Mouse (Mus musculus) embryonic facial prominence, embryonic 10.5 days (tissue): Measurements from ENCODE around the gene Exosc10. TPM values are rescaled to one million over a fixed set of nuclear protein-coding genes. Genes with fewer than 3 reads are reported as not detected.
A peak's percentile ranks its signal among the peaks of the same experiment; 100 is the strongest.

Experiments used
- DNase-seq: peaks from one replicate; pipeline ENCODE4 v3.0.0-alpha.2; 2017; ENCODE audit warnings: low spot score
- H3K27ac ChIP-seq: fragments of 300-500 bp; sonication (generic); replicated peaks from 2 replicates; pipeline ENCODE4 v1.5.1; 2016; ENCODE audit warnings: mild to moderate bottlenecking
- H3K27me3 ChIP-seq: fragments of 300-500 bp; sonication (generic); replicated peaks from 2 replicates; pipeline ENCODE4 v1.6.1; 2016; ENCODE audit warnings: low read depth, mild to moderate bottlenecking; ENCODE audit not compliant: poor library complexity, severe bottlenecking
- H3K36me3 ChIP-seq: fragments of 300-500 bp; sonication (generic); replicated peaks from 2 replicates; pipeline ENCODE4 v1.6.1; 2016; ENCODE audit warnings: mild to moderate bottlenecking, moderate library complexity
- H3K4me1 ChIP-seq: fragments of 300-500 bp; sonication (generic); 2 replicates; pipeline ENCODE4 v1.6.1; 2016
- H3K4me3 ChIP-seq: fragments of 300-500 bp; sonication (generic); 2 replicates; pipeline ENCODE4 v1.5.1; 2016; ENCODE audit warnings: mild to moderate bottlenecking, moderate library complexity
- H3K9me3 ChIP-seq: fragments of 300-500 bp; sonication (generic); 2 replicates; pipeline ENCODE4 v1.6.1; 2016; ENCODE audit warnings: mild to moderate bottlenecking
- WGBS: fragments of 180-500 bp; shearing (Covaris S2); methylation state at CpG from one replicate; pipeline ENCODE4 v1.1.7; 2016; 5-methylcytosine and 5-hydroxymethylcytosine counted together
- polyA plus RNA-seq: library from polyadenylated mRNA; unstranded; fragments of >200 nt; fragmentation: Nextera tagmentation; extraction: Ambion mirVana; gene quantifications from 2 replicates; pipeline ENCODE4 v1.2.1, GENCODE M21; 2016

Exosc10 gene
- polyA plus RNA-seq, result 98.8 and 108 TPM in 2 replicates

- H3K4me3 ChIP-seq, result peak within 1 kb of the TSS; percentile 82
- under 1% methylated on average over 63 of the region's 63 CpGs for WGBS
- peak; percentile 92 for DNase-seq
- no peaks in the 10 kb centered on the region for H3K27me3 ChIP-seq
- peaks cover 8% of the 10 kb centered on the region; the same call in 1 of the 2 replicates for H3K4me1 ChIP-seq
- no peaks in the 10 kb centered on the region for H3K9me3 ChIP-seq
- H3K27ac ChIP-seq, result peak within 1 kb of the TSS; percentile 98
- peaks cover 75% of the 10 kb centered on the region for H3K36me3 ChIP-seq
Measured at GRCm38 (mm10) chr4:148558297-148559000, at the start of gene Exosc10. Gene Exosc10 (plus strand): TSS chr4:148558429.

DNA sequence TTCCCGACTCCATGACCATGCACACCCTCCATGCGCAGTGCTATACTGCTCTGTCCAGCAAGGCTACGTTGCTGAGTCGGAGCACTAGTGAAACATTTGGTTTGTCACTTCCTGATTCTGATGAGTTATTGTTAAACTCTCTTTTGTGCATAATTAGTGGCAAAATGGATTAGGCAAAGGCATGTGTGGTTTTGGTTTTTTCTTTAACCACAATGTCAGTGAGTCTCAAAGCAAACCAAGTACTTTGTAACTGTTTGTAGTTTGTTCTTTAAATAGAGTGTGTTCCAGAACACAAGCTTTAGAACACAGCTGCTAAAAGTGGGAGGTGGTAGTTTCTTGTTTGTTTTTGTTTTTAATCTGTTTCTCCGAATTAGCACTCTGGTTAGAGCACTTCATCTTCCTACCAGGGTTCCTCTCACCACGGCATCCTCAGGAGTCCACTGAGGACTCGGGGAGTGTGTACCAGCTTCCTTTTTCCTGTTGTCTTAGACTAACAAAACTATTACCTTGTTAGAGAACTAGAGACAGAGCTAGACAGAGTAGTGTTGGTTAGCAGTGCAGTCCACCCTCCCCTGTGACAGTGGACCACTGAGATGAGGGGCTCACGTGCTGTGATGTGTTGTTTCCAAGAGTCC is 48.7 kb upstream of the Exosc10 start:
- Histone ChIP-seq H3K27ac (no peak overlapping the region), H3K4me3 (no peak overlapping the region), H3K27me3 (no peaks in the 10 kb centered on the region), H3K36me3 (peaks cover 90% of the 10 kb centered on the region), H3K4me1 (peaks cover 3% of the 10 kb centered on the region; the same call in 1 of the 2 replicates), H3K9me3 (no peaks in the 10 kb centered on the region)
- no peak for DNase-seq
- 90% methylated on average over 8 of the region's 8 CpGs for WGBS

DNA sequence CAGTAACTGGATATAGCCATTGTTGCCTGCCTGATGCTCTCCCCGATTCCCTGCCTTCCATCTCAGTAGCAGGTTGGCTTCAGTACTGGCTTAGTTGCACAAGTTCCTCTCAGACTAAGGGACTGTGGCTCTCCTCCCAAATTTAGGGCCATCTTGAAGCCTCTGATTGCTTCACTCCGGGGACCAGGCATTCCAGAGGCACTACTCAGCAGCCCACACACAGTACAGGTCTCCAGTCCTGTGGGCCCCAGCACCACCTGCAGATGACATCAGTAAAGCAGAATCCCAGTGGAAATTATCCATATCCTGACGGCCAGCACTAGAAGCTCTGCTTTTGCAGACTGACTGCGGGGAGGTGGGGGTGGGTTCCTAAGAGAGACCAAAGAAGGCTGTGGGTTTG is 47.5 kb upstream of the Exosc10 start:
- Histone ChIP-seq H3K9me3 (no peaks in the 10 kb centered on the region), H3K36me3 (peaks cover 90% of the 10 kb centered on the region), H3K4me1 (peaks cover 3% of the 10 kb centered on the region; the same call in 1 of the 2 replicates), H3K27ac (no peak overlapping the region), H3K27me3 (no peaks in the 10 kb centered on the region), H3K4me3 (no peak overlapping the region)
- 88% methylated on average over 4 of the region's 4 CpGs for WGBS
- DNase-seq, result no peak

DNA sequence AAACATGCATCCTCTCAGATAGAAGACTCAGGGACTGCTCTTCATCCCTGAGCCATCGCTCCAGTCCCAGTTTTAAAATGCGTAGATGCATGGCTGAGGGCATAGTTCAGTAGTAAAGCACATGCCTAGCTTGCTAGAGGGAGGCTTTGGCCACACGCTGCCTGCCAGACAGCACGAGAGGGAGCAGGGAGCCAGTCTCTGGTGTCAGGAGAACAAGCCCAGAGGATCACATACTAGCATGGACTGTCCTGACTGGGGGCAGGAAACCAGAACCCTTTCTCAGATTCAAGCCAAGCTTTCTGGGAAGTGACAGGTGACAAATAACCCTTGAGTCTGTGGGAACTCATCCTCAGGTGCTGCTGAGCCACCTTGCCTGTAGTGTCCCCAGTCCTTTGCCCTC is 46.9 kb upstream of the Exosc10 start:
- DNase-seq, result no peak
- Histone ChIP-seq H3K4me3 (no peak overlapping the region), H3K9me3 (no peaks in the 10 kb centered on the region), H3K27ac (no peak overlapping the region), H3K27me3 (no peaks in the 10 kb centered on the region), H3K36me3 (peaks cover 90% of the 10 kb centered on the region), H3K4me1 (peaks cover 3% of the 10 kb centered on the region; the same call in 1 of the 2 replicates)
- WGBS, result 94% methylated on average over 4 of the region's 4 CpGs

DNA sequence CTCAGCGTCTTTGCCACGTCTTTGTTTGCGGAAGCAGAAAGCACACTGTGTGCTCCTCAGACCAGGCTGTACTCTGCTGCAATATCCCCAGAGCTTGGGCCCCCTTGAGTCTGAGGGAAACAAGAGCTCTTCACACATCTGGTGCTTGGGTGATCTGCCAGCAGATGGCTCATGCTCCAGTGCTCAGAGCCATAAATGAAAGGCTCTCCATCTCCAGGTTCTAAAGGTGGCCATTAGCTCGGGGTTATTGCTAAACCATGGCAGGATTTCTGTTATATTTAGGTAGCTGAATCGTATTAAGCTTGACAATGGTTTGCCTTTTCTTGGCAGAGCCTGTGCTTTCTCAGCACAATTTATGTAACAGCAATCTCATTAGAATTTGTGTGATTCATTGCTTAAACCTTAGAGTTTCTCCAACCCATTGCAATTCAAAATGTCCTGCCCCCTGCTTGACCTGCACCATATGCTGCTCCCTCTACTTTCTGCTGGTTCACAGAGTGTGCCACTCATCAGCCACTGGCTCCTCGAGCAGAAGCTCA is 45.1 kb upstream of the Exosc10 start:
- peaks cover 95% of the 10 kb centered on the region for H3K36me3 ChIP-seq
- DNase-seq, result no peak
- WGBS, result 87% methylated on average over 6 of the region's 6 CpGs

GRCm38 (mm10) chr4:148515313-148515712 is 42.9 kb upstream of the Exosc10 start:
- H3K4me3 ChIP-seq, result no peak overlapping the region
- no peak for DNase-seq
- 95% methylated on average over 2 of the region's 2 CpGs for WGBS
- peaks cover 97% of the 10 kb centered on the region for H3K36me3 ChIP-seq
- H3K9me3 ChIP-seq, result no peaks in the 10 kb centered on the region
- H3K27me3 ChIP-seq, result no peaks in the 10 kb centered on the region
- H3K27ac ChIP-seq, result no peak overlapping the region
- H3K4me1 ChIP-seq, result peaks cover 12% of the 10 kb centered on the region

More for the DNA sequence above, 45.1 kb upstream of the Exosc10 start:
- no peaks in the 10 kb centered on the region for H3K9me3 ChIP-seq
- H3K4me3 ChIP-seq, result no peak overlapping the region
- no peaks in the 10 kb centered on the region for H3K27me3 ChIP-seq
- H3K4me1 ChIP-seq, result peaks cover 4% of the 10 kb centered on the region
- H3K27ac ChIP-seq, result no peak overlapping the region

GRCm38 (mm10) chr4:148517809-148518208 is 40.4 kb upstream of the Exosc10 start:
- Histone ChIP-seq H3K27ac (no peak overlapping the region), H3K9me3 (no peaks in the 10 kb centered on the region), H3K36me3 (peaks cover 95% of the 10 kb centered on the region), H3K4me1 (peaks cover 12% of the 10 kb centered on the region), H3K4me3 (no peak overlapping the region), H3K27me3 (no peaks in the 10 kb centered on the region)
- no peak for DNase-seq
- WGBS, result 54% methylated on average over 4 of the region's 4 CpGs

GRCm38 (mm10) chr4:148518235-148518795 is 39.9 kb upstream of the Exosc10 start:
- Histone ChIP-seq H3K4me3 (no peak overlapping the region), H3K36me3 (peaks cover 95% of the 10 kb centered on the region), H3K27me3 (no peaks in the 10 kb centered on the region), H3K9me3 (no peaks in the 10 kb centered on the region), H3K4me1 (peaks cover 12% of the 10 kb centered on the region), H3K27ac (peak overlapping the region; percentile 51)
- peak; percentile 19 for DNase-seq
- 26% methylated on average over 5 of the region's 5 CpGs for WGBS

DNA sequence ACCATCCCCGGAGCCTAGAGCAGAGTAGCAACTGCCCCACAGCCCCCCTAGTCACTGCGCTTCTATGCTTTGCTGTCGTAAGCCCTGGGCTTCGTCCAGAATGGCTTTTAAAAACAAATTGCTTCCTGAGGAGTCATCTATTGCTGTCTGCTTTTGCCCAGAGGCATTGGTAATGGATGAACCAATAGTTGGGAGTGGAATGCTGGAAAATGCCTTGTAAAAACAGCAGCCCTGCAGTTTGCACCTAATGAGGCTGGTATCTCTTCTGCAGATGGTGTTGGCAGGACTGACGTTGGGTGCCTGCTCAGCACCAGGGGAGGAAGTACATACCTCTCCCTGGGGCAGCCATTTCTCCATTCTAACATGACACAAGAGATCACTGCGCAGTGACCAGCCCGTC is 34.7 kb upstream of the Exosc10 start:
- Histone ChIP-seq H3K9me3 (no peaks in the 10 kb centered on the region), H3K4me3 (no peak overlapping the region), H3K27ac (no peak overlapping the region), H3K4me1 (peaks cover 3% of the 10 kb centered on the region), H3K27me3 (no peaks in the 10 kb centered on the region), H3K36me3 (peaks cover 94% of the 10 kb centered on the region)
- DNase-seq, result no peak
- 81% methylated on average over 7 of the region's 7 CpGs for WGBS

DNA sequence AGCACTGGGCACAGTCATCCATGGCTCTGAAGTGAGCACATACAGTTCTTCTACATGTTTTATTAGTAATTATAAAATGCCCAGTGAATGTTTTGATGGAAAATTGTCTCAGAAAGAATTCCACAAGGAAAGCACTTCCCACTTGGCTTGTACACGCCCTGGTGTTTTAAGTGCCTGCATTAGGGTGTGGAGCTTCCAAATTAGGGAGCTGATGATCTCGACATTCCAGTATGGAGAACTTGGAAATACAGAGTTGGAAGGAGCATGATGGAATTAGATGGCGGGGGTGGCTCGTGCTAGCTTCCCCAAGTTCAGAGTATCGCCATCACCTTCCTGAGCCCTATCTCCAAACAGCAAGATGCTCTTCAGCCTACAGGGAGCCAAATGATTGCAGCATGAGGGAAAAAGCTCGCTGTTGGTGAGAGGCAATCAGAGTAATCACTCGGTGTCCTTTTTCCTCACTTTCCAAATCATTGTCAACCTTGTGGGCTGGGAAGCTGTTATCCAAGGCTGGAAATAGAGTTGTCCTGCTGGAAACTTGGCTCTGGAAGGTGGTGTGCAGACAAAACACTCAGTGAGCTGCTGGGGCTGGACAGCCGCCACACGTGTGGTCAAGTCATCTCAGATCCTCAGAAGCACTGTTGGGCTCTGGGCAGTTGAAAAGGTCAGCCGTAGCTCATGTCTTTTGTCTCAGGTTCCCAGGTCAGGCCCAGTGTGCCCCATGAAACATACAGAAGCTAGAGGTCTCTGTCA is 30.9 kb upstream of the Exosc10 start:
- Histone ChIP-seq H3K27ac (no peak overlapping the region), H3K4me3 (no peak overlapping the region), H3K4me1 (no peaks in the 10 kb centered on the region), H3K9me3 (no peaks in the 10 kb centered on the region), H3K27me3 (no peaks in the 10 kb centered on the region), H3K36me3 (peaks cover 95% of the 10 kb centered on the region)
- 93% methylated on average over 10 of the region's 10 CpGs for WGBS
- DNase-seq, result no peak

DNA sequence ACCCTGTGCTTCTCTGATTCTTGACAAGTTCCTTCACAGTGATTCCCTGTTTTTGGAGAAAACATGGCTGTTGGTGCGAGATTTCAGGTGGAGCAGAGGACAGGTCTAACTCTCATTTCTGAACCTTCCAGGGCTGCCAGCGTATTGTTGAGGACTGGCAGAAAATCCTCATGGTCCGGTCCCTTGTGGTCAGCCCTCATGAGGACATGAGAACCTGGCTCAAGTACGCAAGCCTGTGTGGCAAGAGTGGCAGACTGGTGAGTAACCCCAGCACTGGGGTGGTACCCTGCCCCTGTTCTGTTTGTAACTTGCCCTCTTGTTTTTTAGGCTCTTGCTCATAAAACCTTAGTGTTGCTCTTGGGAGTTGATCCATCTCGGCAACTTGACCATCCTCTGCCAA is 27.9 kb upstream of the Exosc10 start:
- Histone ChIP-seq H3K27me3 (no peaks in the 10 kb centered on the region), H3K9me3 (no peaks in the 10 kb centered on the region), H3K27ac (no peak overlapping the region), H3K36me3 (peaks cover 95% of the 10 kb centered on the region), H3K4me3 (no peak overlapping the region), H3K4me1 (no peaks in the 10 kb centered on the region)
- WGBS, result 93% methylated on average over 5 of the region's 5 CpGs
- DNase-seq, result no peak

DNA sequence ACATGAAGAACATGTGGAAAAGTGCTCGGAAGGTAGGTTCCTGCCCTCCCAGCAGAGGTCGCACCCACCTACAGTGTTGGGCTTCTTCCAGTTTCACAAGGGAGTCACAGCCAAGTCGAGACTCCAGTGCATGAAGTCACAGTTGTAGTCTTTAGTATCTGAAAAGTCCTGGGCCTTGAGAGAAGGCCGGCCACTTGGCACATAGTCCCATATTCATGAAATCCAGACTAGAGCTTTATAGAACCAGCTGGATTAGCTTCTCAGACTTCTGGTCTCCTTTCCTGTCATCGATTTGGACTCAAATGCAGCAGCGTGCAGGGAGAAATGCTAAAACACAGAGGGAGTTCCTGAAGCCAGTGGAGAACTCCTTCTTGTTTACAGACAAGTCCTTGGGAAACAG is 27.5 kb upstream of the Exosc10 start:
- no peak for DNase-seq
- Histone ChIP-seq H3K9me3 (no peaks in the 10 kb centered on the region), H3K27me3 (no peaks in the 10 kb centered on the region), H3K36me3 (peaks cover 95% of the 10 kb centered on the region), H3K4me3 (no peak overlapping the region), H3K27ac (no peak overlapping the region), H3K4me1 (no peaks in the 10 kb centered on the region)
- WGBS, result 91% methylated on average over 6 of the region's 6 CpGs
